Mouse (Mus musculus) cortical plate, adult 2 months (tissue): ENCODE data around the gene Snapc2. TPM values are rescaled to one million over a fixed set of nuclear protein-coding genes. Genes with fewer than 3 reads are reported as not detected.

Experiments used
- H3K27ac ChIP-seq: fragments of 200-500 bp; 2 replicates; pipeline ENCODE4 v1.5.1; 2012; ENCODE audit warnings: low read length, control low read depth, inconsistent platforms; ENCODE audit not compliant: insufficient read depth
- H3K4me1 ChIP-seq: fragments of 200-500 bp; 2 replicates; pipeline ENCODE4 v1.6.1; 2011; ENCODE audit warnings: low read length; ENCODE audit not compliant: control insufficient read depth, insufficient read depth
- H3K4me3 ChIP-seq: fragments of 200-500 bp; 2 replicates; pipeline ENCODE4 v1.5.1; 2011; ENCODE audit warnings: mild to moderate bottlenecking, low read length, control low read depth; ENCODE audit not compliant: insufficient read depth
- CTCF ChIP-seq: fragments of 200-500 bp; IDR thresholded peaks from 2 replicates; pipeline ENCODE4 v1.5.1; 2011; ENCODE audit warnings: mild to moderate bottlenecking, control low read depth, low read length; ENCODE audit not compliant: insufficient read depth; ENCODE audit errors: extremely low read depth
- POLR2A ChIP-seq: fragments of 200-500 bp; IDR thresholded peaks from 2 replicates; pipeline ENCODE4 v1.6.1; 2011; ENCODE audit warnings: mild to moderate bottlenecking, low read length, control low read depth; ENCODE audit not compliant: insufficient read depth; ENCODE audit errors: extremely low read depth
- polyA plus RNA-seq: library from polyadenylated mRNA; depleted of rRNA; stranded (reverse); fragments of >200 nt; gene quantifications from 2 replicates; pipeline ENCODE4 v1.2.3, GENCODE M21; 2012

Gene Snapc2
- polyA plus RNA-seq, 1 experiment: 48.8 TPM

- TF ChIP-seq CTCF (no peak), POLR2A (no peak)
- Histone ChIP-seq H3K27ac (no peak overlapping the region), H3K4me3 (no peak overlapping the region), H3K4me1 (no peaks in the 10 kb centered on the region; the same call in 1 of the 2 replicates)
Observed at GRCm38 (mm10) chr8:4214006-4214980, 38.6 kb upstream of the Snapc2 start.

- Histone ChIP-seq H3K4me1 (no peaks in the 10 kb centered on the region; the same call in 1 of the 2 replicates), H3K4me3 (peak overlapping the region; percentile 74), H3K27ac (peak overlapping the region; percentile 41; the same call in 1 of the 2 replicates)
- TF ChIP-seq CTCF: no peak
- TF ChIP-seq POLR2A: no peak; the same call in 1 of the 2 replicates
Observed at GRCm38 (mm10) chr8:4216296-4216695, 36.6 kb upstream of the Snapc2 start.

GRCm38 (mm10) chr8:4216791-4217621 is 35.9 kb upstream of the Snapc2 start, which contains the start of gene Prr36:
Gene Prr36, minus strand, starts transcription at chr8:4217459.
- Histone ChIP-seq H3K27ac (peak within 1 kb of the TSS; percentile 52; the same call in 1 of the 2 replicates), H3K4me1 (no peaks in the 10 kb centered on the region; the same call in 1 of the 2 replicates), H3K4me3 (peak within 1 kb of the TSS; percentile 74)
- TF ChIP-seq POLR2A (no peak), CTCF (no peak)

- Histone ChIP-seq H3K27ac (no peak overlapping the region), H3K4me3 (no peak overlapping the region), H3K4me1 (no peaks in the 10 kb centered on the region; the same call in 1 of the 2 replicates)
- no peak for TF ChIP-seq POLR2A
- TF ChIP-seq CTCF: no peak
Observed at GRCm38 (mm10) chr8:4219617-4220016, 33.3 kb upstream of the Snapc2 start.

GRCm38 (mm10) chr8:4222059-4222458 is 30.8 kb upstream of the Snapc2 start:
- H3K4me1 ChIP-seq: no peaks in the 10 kb centered on the region
- H3K4me3 ChIP-seq: no peak overlapping the region
- no peak overlapping the region for H3K27ac ChIP-seq
- TF ChIP-seq CTCF: no peak
- TF ChIP-seq POLR2A: no peak

GRCm38 (mm10) chr8:4226323-4226722 is 26.6 kb upstream of the Snapc2 start:
- TF ChIP-seq CTCF (no peak), POLR2A (no peak)
- H3K4me3 ChIP-seq: no peak overlapping the region
- no peak overlapping the region for H3K27ac ChIP-seq
- no peaks in the 10 kb centered on the region for H3K4me1 ChIP-seq

GRCm38 (mm10) chr8:4226739-4227347 is 26.0 kb upstream of the Snapc2 start, which contains the start of gene Lrrc8e:
Gene Lrrc8e, plus strand, starts transcription at chr8:4226827.
- Histone ChIP-seq H3K4me1 (no peaks in the 10 kb centered on the region), H3K27ac (no peak within 1 kb of the TSS), H3K4me3 (no peak within 1 kb of the TSS)
- TF ChIP-seq POLR2A (no peak), CTCF (no peak)

GRCm38 (mm10) chr8:4227919-4228318 is 25.0 kb upstream of the Snapc2 start:
- no peaks in the 10 kb centered on the region for H3K4me1 ChIP-seq
- H3K27ac ChIP-seq: no peak overlapping the region
- H3K4me3 ChIP-seq: no peak overlapping the region
- TF ChIP-seq POLR2A: no peak
- no peak for TF ChIP-seq CTCF

- TF ChIP-seq CTCF: no peak
- TF ChIP-seq POLR2A: no peak
- Histone ChIP-seq H3K4me3 (no peak overlapping the region), H3K4me1 (no peaks in the 10 kb centered on the region), H3K27ac (no peak overlapping the region)
Observed at GRCm38 (mm10) chr8:4229784-4230183, 23.1 kb upstream of the Snapc2 start.
